Mouse (Mus musculus) liver, postnatal 0 days (tissue): Measurements from ENCODE around the gene Bdh2.

Experiments
- CTCF ChIP-seq: sonication (generic); IDR thresholded peaks from 2 replicates; pipeline ENCODE4 v1.5.1; 2016; ENCODE audit warnings: antibody characterized with exemption, low read depth
- EP300 ChIP-seq: IDR thresholded peaks from 2 replicates; pipeline ENCODE4 v1.6.1; 2016; ENCODE audit warnings: antibody characterized with exemption, low read depth, mild to moderate bottlenecking

- no peak for TF ChIP-seq CTCF
- TF ChIP-seq EP300, result no peak
These were observed 23.0 kb downstream of the Bdh2 start for GRCm38 (mm10) chr3:135304060-135304459.
